Mouse (Mus musculus) left cerebral cortex, adult 8-10 months (tissue): ENCODE data around the gene Map4k4. TPM values are rescaled to one million over a fixed set of nuclear protein-coding genes. Genes with fewer than 3 reads are reported as not detected.

Experiments used
- DNase-seq, 2 experiments: peaks; one replicate each; pipeline ENCODE4 v3.0.0; 2022; ENCODE audit warnings: low spot score in 2 of 2
- total RNA-seq, 4 experiments: library from RNA; stranded (reverse); gene quantifications; 2 replicates each; pipeline ENCODE4 v1.2.4; 2022

The Map4k4 gene
- total RNA-seq, 4 experiments from 2014 or later: 101 to 109 (median 108) TPM

GRCm38 (mm10) chr1:39962840-39963239, 62.1 kb downstream of the Map4k4 start:
- DNase-seq: no peak

DNA sequence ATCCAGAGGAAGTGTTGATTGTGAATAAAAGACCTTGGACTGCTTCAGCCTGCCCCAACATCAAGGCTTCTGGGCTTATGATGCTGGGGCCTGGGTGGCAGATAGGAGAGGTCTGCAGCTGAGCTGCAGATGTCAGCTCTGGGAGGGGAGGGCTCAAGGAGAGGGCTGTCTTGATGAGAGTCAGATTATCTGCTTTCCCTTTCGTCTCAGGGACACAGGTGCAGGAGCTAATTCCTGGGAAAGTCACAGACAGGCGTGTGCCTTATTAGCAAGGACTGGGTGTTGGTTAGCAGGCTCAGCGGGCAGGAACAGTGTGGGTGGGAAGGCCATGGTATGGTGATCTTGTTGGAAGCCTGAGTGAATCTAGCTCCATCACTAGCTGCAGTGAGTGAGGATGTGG, 63.1 kb downstream of the Map4k4 start:
- no peak for DNase-seq

DNA sequence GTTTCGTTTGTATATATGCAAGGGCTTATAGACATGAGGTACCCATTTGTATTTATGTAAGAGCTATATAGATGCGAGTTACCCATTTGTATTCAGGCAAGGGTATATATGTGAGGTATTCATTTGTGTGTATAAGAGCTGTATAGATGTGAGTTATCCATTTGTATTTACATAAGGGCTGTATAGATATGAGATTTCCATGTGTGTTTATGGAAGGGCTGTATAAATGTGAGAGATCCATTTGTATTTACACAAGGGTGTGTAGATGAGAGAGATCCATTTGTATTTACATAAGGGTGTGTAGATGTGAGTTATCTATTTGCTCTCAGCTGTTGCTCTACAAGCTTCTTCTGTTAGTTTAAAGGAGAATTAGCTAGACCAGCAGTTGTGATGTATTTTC, 63.7 kb downstream of the Map4k4 start:
- no peak for DNase-seq

DNA sequence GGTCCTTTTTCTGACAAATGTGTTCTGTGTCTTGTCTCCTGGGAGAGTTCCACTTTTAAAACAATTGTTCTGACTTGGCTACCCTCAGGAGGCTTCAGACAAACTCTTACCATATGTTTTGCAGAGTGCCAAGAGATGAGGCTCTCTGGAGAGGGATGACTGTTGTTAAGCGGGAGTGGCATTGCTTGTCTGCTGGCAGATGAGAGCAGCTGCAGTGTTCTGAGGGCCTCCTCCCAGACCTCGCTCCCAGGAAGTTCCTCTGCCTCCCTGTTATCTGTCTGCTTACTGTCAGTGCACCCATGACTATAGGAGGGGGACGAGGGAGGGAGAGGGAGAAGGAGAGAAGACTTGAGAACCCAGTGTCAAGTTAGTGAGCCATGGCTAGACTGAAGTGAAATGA, 64.7 kb downstream of the Map4k4 start:
- DNase-seq: no peak

DNA sequence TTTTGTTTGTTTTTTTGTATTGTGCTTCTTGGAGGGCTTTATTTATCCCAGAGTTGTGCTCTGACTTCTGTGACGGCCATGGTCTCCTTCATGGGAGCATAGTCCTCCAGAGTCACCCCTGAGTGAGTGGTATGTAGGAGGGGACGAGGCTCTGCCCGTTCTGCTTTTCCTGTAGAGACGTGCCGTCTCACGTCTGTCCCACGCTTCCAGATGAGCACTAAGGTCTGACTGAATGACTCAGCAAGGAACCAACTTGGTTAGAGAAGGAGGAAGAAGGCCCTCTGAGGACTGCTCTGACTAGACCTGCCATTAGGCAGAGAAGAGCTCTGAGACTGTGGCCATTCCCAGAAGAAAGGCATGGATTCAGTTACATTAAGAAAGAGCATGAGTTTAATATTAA, 68.3 kb downstream of the Map4k4 start:
- DNase-seq: no peak

- DNase-seq: no peak
Measured at GRCm38 (mm10) chr1:39969771-39970406, 69.2 kb downstream of the Map4k4 start.

DNA sequence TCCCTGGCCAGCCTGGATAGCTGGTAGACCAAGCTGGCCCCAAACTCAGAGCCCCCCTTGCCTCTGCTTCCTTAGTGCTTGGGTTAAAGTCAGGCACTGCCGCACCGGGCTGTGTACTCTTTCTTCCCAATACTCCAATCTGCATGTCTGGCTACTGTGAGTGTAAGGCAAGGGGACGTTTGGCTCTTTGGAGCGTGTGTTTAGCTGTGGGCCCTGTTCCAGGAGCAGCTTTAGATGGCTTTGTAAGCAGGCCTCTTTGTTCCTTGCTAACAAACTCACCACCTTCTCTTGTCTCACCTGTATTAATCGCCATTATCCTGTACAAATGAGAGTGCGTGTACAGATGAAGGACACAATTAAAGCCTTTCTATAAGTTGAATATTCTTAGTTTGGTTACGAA, 71.7 kb downstream of the Map4k4 start:
- DNase-seq: no peak

- no peak for DNase-seq
Measured at GRCm38 (mm10) chr1:39973911-39974310, 73.2 kb downstream of the Map4k4 start.

DNA sequence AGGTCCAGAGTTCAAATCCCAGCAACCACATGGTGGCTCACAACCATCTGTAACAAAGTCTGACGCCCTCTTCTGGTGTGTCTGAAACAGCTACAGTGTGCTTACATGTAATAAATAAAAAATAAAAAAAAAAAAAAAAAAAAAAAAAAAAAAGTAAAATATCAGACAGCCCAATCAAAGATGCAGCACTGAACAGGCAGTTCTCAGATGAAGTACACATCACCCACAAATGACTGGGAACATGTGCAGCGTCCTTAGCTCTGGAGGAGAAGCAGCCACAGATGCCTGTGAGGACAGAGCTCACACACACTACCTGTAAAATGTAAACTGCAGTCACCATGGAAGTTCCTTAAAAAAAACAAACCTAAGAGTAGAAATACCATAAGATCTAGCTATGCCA, 74.3 kb downstream of the Map4k4 start:
- DNase-seq: no peak

GRCm38 (mm10) chr1:39976107-39976506, 75.4 kb downstream of the Map4k4 start:
- DNase-seq: no peak

DNA sequence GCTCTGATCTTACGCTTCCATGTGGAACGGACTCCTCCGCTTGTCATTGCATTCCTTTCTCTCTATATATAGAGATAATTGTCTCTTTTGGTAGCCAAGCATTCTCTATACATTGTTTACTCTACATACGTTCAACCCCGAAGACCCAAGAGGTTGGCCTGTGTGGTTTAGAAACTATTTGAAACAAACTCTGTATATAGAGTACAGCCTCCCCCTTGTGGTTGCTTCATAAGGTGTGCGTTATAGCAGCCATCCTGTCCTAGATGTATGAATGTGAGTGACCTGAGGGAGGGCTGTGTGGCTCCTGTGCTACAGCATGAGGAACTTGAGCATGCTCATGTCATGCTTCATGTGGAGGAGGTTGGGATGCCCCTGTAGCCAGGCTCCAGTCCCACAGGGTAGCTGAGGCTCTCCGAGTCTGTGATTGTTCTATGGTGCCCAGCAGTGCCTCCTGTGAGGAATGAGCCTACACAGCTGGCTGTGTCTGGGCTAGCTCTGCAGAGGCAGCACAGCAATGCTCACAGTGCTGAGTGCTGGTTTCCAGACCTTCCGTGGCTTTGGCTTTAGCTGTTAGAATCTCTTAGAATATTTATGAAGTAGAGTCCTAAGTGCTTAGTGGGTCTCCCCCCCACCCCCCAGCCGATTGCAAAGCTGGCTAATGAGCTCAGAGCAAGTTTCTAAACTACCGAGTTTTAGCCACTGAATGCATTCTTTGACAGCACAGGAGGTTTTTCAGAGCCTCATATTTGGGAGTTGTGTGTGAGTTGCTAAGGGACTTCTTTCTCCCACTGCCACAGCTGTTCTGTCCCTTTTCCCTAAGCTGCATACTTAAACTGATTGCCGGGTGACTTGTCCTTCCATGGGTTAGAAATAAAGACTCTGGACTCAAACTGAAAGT, 76.4 kb downstream of the Map4k4 start:
- no peak for DNase-seq

- DNase-seq: no peak
Measured at GRCm38 (mm10) chr1:39978781-39979486, 78.2 kb downstream of the Map4k4 start.

DNA sequence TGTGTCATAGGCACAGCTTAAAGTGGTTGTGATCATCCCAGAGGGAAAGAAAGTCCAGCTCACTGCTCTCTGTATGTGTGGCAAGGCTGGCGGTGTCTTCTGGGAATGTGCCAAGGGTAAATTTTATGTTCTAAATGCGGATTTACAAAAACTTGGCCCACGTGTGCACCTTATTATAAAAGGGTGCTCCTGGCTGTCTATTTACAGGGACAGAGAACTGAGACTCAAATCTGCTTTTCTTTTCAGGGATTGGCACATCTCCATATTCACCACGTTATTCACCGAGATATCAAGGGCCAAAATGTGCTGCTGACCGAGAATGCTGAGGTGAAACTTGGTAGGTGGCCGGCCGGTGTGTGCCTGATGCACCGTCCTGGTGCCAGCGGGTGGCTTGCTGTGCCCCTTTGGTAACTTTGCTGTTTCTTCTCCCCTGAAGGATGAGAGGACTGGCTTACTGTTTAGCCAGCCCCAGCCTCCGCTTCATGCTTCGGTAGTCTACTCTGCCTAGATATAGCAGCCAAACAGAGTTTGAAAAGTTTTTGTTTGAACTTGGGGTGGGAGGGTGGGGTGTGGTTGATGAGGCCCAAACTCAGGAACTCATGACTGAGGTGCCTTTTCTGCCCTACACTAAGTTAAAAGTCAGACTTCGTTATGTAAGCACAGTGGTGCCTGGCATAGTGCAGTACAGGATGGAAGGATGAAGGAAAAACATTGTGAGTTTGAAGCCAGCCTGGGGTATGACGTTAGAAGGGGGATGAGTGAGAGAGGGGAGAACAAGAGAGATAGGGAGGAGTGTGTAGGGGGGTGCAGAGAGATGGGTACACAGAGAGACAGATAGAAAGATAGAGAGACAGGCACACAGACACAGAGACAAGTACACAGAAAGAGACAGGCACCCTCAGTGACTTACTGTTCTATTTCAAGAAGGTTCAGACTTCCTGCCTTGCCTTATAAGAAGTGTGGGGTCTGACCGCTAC, 79.9 kb downstream of the Map4k4 start:
- DNase-seq: no peak

GRCm38 (mm10) chr1:39981970-39982369, 81.3 kb downstream of the Map4k4 start:
- no peak for DNase-seq

GRCm38 (mm10) chr1:39982727-39983487, 82.2 kb downstream of the Map4k4 start:
- DNase-seq: no peak

DNA sequence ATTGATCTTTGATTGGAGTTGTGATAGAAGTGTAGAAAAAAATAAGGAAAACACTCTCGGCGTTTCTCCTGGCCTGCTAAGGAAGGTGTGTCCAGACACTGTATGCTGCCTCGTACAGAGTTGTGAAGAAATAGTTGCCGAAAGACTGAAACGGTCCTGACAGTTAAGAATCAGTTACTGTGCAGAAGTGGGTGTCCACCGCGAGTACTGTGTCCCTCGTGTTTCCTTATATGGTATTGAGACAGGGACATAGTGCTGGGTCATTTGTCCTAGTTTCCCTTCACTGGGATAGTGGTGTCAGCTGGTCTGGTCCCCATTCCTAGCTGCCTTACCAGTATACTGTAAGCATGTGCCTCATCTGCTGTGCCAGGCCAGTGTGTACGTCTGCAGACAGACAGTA, 83.6 kb downstream of the Map4k4 start:
- no peak for DNase-seq

- no peak for DNase-seq
Measured at GRCm38 (mm10) chr1:39986820-39987219, 86.1 kb downstream of the Map4k4 start.

- DNase-seq: peak in 1 of 2 experiments; percentile 66
Measured at GRCm38 (mm10) chr1:39988841-39989240, 88.1 kb downstream of the Map4k4 start.

- DNase-seq: no peak
Measured at GRCm38 (mm10) chr1:39990041-39990440, 89.3 kb downstream of the Map4k4 start.

DNA sequence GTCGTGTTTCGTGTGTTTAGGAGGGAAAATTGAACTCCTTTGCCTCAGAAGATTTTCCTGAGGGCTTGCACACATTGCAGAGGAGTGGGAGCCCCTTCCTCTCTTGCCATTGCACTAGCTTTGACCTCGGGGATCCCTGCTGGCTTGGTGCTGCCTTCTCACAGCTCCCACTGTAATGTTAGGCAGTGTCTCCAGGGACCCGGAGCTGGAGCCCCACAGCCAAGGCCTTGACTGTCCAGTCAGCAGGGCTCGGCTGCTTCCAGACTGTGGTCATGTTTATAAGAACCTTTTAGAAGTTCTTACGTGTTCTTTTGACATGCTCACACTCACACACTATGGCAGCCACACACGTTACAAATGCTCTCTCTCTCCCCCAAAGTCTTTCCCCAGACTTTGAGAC, 93.2 kb downstream of the Map4k4 start:
- DNase-seq: no peak
